Mouse (Mus musculus) stomach, postnatal 0 days (tissue): ENCODE measurements around the gene Adcy1. TPM values are rescaled to one million over a fixed set of nuclear protein-coding genes. Genes with fewer than 3 reads are reported as not detected.

Experiments used
- ATAC-seq: fragments of 200-750 bp; cut with Nextera tagmentation; 2 replicates; pipeline ENCODE4 v1.8.0; 2017; ENCODE audit not compliant: low FRiP score, low TSS enrichment
- DNase-seq: peaks from one replicate; pipeline ENCODE4 v3.0.0-alpha.2; 2016; ENCODE audit warnings: low spot score
- H3K27ac ChIP-seq: fragments of 300-500 bp; sonication (generic); replicated peaks from 2 replicates; pipeline ENCODE4 v1.5.1; 2014; ENCODE audit warnings: mild to moderate bottlenecking, control low read depth
- H3K27me3 ChIP-seq: fragments of 300-500 bp; sonication (generic); 2 replicates; pipeline ENCODE4 v1.6.1; 2014; ENCODE audit warnings: low read length; ENCODE audit not compliant: control insufficient read depth, insufficient read depth
- H3K36me3 ChIP-seq: fragments of 300-500 bp; sonication (generic); 2 replicates; pipeline ENCODE4 v1.6.1; 2014; ENCODE audit warnings: low read length, mixed read lengths; ENCODE audit not compliant: control insufficient read depth, insufficient read depth
- H3K4me1 ChIP-seq: fragments of 300-500 bp; sonication (generic); replicated peaks from 2 replicates; pipeline ENCODE4 v1.6.1; 2014; ENCODE audit warnings: antibody characterized with exemption; ENCODE audit not compliant: control insufficient read depth, insufficient read depth
- H3K4me2 ChIP-seq: fragments of 300-500 bp; sonication (generic); replicated peaks from 2 replicates; pipeline ENCODE4 v1.6.1; 2014; ENCODE audit warnings: low read depth, mild to moderate bottlenecking, control low read depth, moderate library complexity
- H3K4me3 ChIP-seq: fragments of 300-500 bp; sonication (generic); 2 replicates; pipeline ENCODE4 v1.5.1; 2014; ENCODE audit warnings: low read depth, low read length, control low read depth
- H3K9ac ChIP-seq: fragments of 300-500 bp; sonication (generic); 2 replicates; pipeline ENCODE4 v1.6.1; 2014; ENCODE audit warnings: mild to moderate bottlenecking, low read length, control low read depth, mixed read lengths
- H3K9me3 ChIP-seq: fragments of 300-500 bp; sonication (generic); 2 replicates; pipeline ENCODE4 v1.6.1; 2016; ENCODE audit warnings: low read length; ENCODE audit not compliant: control insufficient read depth
- CTCF ChIP-seq: IDR thresholded peaks from 2 replicates; pipeline ENCODE4 v1.5.1; 2016; ENCODE audit warnings: antibody characterized with exemption, low read depth, mild to moderate bottlenecking, moderate library complexity
- EP300 ChIP-seq: optimal IDR thresholded peaks from 2 replicates; pipeline ENCODE3; 2016; ENCODE audit warnings: antibody characterized with exemption
- WGBS: fragments of 180-500 bp; shearing (Covaris S2); extraction: QIAGEN DNeasy Blood & Tissue Kit; methylation state at CpG from one replicate; pipeline ENCODE4 v1.1.7; 2014; 5-methylcytosine and 5-hydroxymethylcytosine counted together
- polyA plus RNA-seq: library from polyadenylated mRNA; unstranded; fragments of >200 nt; fragmentation: Nextera tagmentation; extraction: Ambion mirVana; gene quantifications from 2 replicates; pipeline ENCODE4 v1.2.1, GENCODE M21; 2015

The Adcy1 gene
- polyA plus RNA-seq, 1 experiment from 2014 or later = 0.82 TPM

DNA sequence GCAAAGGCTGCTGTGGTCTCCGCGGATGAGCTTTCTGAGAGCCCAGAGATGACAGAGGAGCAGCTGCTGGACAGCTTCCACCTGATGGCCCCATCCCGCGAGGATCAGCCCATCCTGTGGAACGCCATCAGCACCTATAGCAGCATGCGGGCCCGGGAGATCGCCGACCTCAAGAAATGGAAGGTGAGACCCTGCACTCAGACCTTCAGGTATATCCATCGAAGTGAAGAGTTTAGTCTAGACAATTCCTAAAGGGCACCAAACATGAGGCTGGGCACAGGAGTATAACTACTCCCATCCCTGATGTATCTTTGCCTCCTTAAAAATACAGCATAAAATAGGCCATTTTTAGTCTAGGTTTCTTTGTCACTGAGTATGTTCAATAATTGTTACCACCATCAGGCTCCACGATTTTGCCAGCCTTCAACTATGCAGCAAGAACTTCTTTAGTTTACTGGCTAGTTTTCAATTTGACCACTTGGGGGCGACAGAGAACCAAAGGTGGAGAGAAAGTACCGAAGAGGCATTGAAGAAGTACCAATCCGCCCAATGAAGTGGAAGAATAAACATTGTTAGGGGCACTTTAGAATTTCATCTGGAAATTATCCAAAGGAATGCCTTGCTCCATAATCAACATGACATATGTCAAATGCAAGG, 136.6 kb downstream of the Adcy1 start:
- Histone ChIP-seq H3K4me3 (no peak overlapping the region), H3K4me1 (no peaks in the 10 kb centered on the region), H3K27ac (no peak overlapping the region), H3K9ac (no peak overlapping the region), H3K36me3 (no peaks in the 10 kb centered on the region), H3K27me3 (no peaks in the 10 kb centered on the region), H3K9me3 (no peaks in the 10 kb centered on the region), H3K4me2 (no peak overlapping the region)
- DNase-seq (peak; percentile 35), ATAC-seq (no peak)
- 46% methylated on average over 14 of the region's 14 CpGs for WGBS
- TF ChIP-seq CTCF (peak; percentile 91), EP300 (no peak)

DNA sequence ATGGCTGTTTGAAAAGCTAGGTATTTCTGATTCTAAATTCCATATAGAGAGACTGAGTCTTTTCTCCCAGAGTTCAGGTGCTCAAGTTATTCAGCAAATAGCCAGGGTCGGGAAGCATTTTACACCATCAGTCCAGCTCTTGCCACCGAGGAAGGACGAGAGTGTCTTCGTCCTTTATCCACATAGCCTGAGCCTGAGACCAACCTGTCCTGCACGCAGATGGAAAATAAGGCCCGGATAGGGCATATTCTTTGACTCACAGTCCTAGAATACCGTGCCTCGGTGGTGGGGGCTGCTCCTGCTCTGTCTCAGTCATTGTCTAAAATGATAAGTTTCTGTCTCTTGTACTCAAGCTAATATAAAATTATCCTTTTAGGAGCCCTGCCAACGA, 137.1 kb downstream of the Adcy1 start:
- DNase-seq (no peak), ATAC-seq (no peak)
- Histone ChIP-seq H3K9ac (no peak overlapping the region), H3K4me1 (no peaks in the 10 kb centered on the region), H3K27ac (no peak overlapping the region), H3K4me3 (no peak overlapping the region), H3K36me3 (no peaks in the 10 kb centered on the region), H3K9me3 (no peaks in the 10 kb centered on the region), H3K27me3 (no peaks in the 10 kb centered on the region), H3K4me2 (no peak overlapping the region)
- 79% methylated on average over 9 of the region's 9 CpGs for WGBS
- TF ChIP-seq EP300 (no peak), CTCF (no peak)

DNA sequence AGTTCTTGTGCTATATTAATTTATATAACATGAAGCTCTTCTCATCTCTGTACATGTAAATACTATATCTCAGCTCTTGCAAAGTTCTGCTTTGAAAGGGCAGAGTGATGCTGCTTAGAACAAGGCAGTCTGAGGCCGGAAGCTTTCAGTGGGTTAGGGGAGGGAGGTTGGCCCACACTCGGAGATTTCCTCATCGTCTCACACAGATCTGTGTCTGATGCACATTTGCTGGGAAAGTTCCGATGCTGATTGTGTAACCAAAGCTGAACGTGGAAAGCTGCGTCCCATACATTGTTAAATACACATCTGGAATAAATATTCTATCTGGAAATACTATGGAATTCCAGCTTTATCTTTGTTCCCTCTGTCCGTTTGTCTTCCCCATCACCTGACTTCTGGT, 138.9 kb downstream of the Adcy1 start:
- H3K4me3 ChIP-seq = no peak overlapping the region
- no peak overlapping the region for H3K9ac ChIP-seq
- no peak overlapping the region for H3K27ac ChIP-seq
- DNase-seq = no peak
- WGBS = 63% methylated on average over 7 of the region's 7 CpGs
- H3K9me3 ChIP-seq = no peaks in the 10 kb centered on the region
- no peak for ATAC-seq
- no peaks in the 10 kb centered on the region for H3K4me1 ChIP-seq
- no peaks in the 10 kb centered on the region for H3K27me3 ChIP-seq
- H3K4me2 ChIP-seq = no peak overlapping the region
- TF ChIP-seq EP300 (no peak), CTCF (no peak)
- no peaks in the 10 kb centered on the region for H3K36me3 ChIP-seq

DNA sequence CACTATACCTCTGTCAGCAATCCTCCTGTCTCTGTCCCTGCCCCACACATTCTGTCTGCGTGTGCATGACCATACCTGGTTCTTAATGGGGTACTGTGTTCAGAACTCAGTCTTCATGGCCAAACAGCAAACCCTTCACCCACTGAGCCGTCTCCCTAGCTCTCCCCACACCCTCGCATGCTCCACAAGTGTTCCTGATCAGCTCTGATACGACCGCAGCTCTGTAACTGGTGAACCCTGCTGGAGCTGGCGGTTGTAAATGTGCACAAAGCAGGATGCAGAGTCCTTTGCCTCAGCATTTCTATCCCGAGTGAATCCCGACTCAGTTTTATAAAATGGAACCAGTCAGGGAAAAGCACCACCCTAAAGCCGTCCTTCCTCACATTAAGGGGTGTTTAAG, 140.6 kb downstream of the Adcy1 start:
- no peak for ATAC-seq
- Histone ChIP-seq H3K27me3 (no peaks in the 10 kb centered on the region), H3K4me1 (no peaks in the 10 kb centered on the region), H3K9ac (no peak overlapping the region), H3K4me2 (no peak overlapping the region), H3K9me3 (no peaks in the 10 kb centered on the region), H3K36me3 (no peaks in the 10 kb centered on the region), H3K27ac (no peak overlapping the region), H3K4me3 (no peak overlapping the region)
- TF ChIP-seq CTCF (no peak), EP300 (no peak)
- 90% methylated on average over 9 of the region's 9 CpGs for WGBS
- DNase-seq = no peak

DNA sequence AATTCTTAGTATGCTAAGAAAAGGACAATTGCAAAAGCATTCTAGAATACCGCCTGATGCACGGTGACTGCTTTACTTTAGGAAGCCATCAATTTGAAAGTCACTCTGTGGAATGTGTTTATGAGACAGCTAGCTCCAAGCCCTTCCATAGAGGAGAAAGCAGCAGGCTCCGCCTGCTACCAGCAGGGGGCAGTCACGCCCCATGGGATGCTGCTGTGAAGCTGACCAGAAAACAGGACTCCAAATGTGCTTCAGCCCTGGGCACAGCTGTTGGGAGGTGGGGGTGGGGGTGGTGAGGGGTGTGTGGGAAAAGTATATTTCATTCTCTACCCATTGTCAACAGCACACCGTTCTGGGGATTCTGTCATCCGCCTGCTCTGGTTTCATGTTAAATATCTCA, 147.1 kb downstream of the Adcy1 start:
- Histone ChIP-seq H3K27me3 (no peaks in the 10 kb centered on the region; the same call in 1 of the 2 replicates), H3K9ac (no peak overlapping the region), H3K4me2 (no peak overlapping the region), H3K9me3 (no peaks in the 10 kb centered on the region), H3K27ac (no peak overlapping the region), H3K4me3 (no peak overlapping the region), H3K4me1 (peaks cover 5% of the 10 kb centered on the region; the same call in 1 of the 2 replicates), H3K36me3 (no peaks in the 10 kb centered on the region)
- TF ChIP-seq CTCF = peak; percentile 91
- no peak for TF ChIP-seq EP300
- peak; percentile 77 for DNase-seq
- 13% methylated on average over 6 of the region's 6 CpGs for WGBS
- ATAC-seq = peak; percentile 58; the same call in 1 of the 2 replicates

DNA sequence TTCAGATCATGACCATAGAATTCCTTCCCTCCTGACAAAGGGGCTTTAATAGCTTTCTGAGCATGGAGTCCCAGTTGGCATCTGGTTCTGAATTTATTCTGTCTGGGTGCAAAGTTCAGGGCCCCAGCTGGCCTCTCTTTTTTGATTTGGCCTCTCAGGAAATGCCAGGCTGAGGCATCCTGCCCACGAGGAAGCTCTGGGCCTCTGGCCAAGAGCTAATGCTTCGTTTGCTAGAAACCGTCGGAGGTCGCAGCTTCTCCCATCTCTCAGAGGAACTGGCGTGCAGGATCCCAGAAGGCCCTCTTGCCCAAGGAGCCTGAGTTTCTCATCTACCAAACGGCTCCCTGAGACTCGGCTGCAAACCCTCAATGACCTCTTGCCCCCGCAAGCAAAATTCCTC, 147.9 kb downstream of the Adcy1 start:
- 19% methylated on average over 9 of the region's 9 CpGs for WGBS
- Histone ChIP-seq H3K4me1 (peaks cover 5% of the 10 kb centered on the region; the same call in 1 of the 2 replicates), H3K4me3 (0 out of 2 replicates have a peak overlapping the region, but pooled peaks have one; percentile 4), H3K9ac (no peak overlapping the region), H3K9me3 (no peaks in the 10 kb centered on the region), H3K27ac (no peak overlapping the region), H3K36me3 (no peaks in the 10 kb centered on the region), H3K27me3 (no peaks in the 10 kb centered on the region; the same call in 1 of the 2 replicates), H3K4me2 (no peak overlapping the region; the same call in 1 of the 2 replicates)
- ATAC-seq (no peak), DNase-seq (no peak)
- TF ChIP-seq EP300 (no peak), CTCF (no peak)
